Mouse (Mus musculus): ENCODE measurements around the gene Defb11. TPM values are rescaled to one million over a fixed set of nuclear protein-coding genes. Genes with fewer than 3 reads are reported as not detected.

The Defb11 gene
- polyA plus RNA-seq, 1 experiment from 2014 or later, result 4.2 TPM

Other genes with a start within 250 kb of the Defb11 start
- gene Defa34, start 240.6 kb downstream of the Defb11 start, polyA plus RNA-seq (2015; fragmentation: Nextera tagmentation; extraction: Ambion mirVana), result not detected in 2 replicates
- not detected in 2 replicates for gene AY761184, start 202.8 kb downstream of the Defb11 start, polyA plus RNA-seq (2015; fragmentation: Nextera tagmentation; extraction: Ambion mirVana)
- gene Defa24, start 171.9 kb downstream of the Defb11 start, polyA plus RNA-seq (2015; fragmentation: Nextera tagmentation; extraction: Ambion mirVana), result not detected in 2 replicates
- gene Defb50, start 82.9 kb downstream of the Defb11 start, polyA plus RNA-seq (2015; fragmentation: Nextera tagmentation; extraction: Ambion mirVana), result not detected in 2 replicates
- gene Defb2, start 66.5 kb downstream of the Defb11 start, polyA plus RNA-seq (2015; fragmentation: Nextera tagmentation; extraction: Ambion mirVana), result 0.70 TPM in 1 of 2 replicates, not detected in the other
- gene Defb10, start 47.5 kb downstream of the Defb11 start, polyA plus RNA-seq (2015; fragmentation: Nextera tagmentation; extraction: Ambion mirVana), result not detected in 2 replicates
- gene Defb9, start 21.0 kb downstream of the Defb11 start, polyA plus RNA-seq (2015; fragmentation: Nextera tagmentation; extraction: Ambion mirVana), result not detected in 2 replicates
- not detected in 2 replicates for gene Defb15, start 26.3 kb upstream of the Defb11 start, polyA plus RNA-seq (2015; fragmentation: Nextera tagmentation; extraction: Ambion mirVana)
- gene Defb35, start 31.9 kb upstream of the Defb11 start, polyA plus RNA-seq (2015; fragmentation: Nextera tagmentation; extraction: Ambion mirVana), result not detected in 2 replicates
- gene Defb13, start 40.4 kb upstream of the Defb11 start, polyA plus RNA-seq (2015; fragmentation: Nextera tagmentation; extraction: Ambion mirVana), result not detected in 2 replicates
- not detected in 2 replicates for gene Fam90a1a, start 52.3 kb upstream of the Defb11 start, polyA plus RNA-seq (2015; fragmentation: Nextera tagmentation; extraction: Ambion mirVana)
- gene Ccdc70, start 63.4 kb upstream of the Defb11 start, polyA plus RNA-seq (2015; fragmentation: Nextera tagmentation; extraction: Ambion mirVana), result not detected in 2 replicates
- gene Atp7b, start 153.9 kb upstream of the Defb11 start, polyA plus RNA-seq (2015; fragmentation: Nextera tagmentation; extraction: Ambion mirVana), result 1.4 and 1.5 TPM in 2 replicates
- gene Alg11, start 154.3 kb upstream of the Defb11 start, polyA plus RNA-seq (2015; fragmentation: Nextera tagmentation; extraction: Ambion mirVana), result 37.1 and 38.4 TPM in 2 replicates
- gene Nek5, start 218.6 kb upstream of the Defb11 start, polyA plus RNA-seq (2015; fragmentation: Nextera tagmentation; extraction: Ambion mirVana), result 0.36 and 0.43 TPM in 2 replicates

All from midbrain, embryonic 13.5 days (tissue).